Mouse (Mus musculus) testis, adult 2 months (tissue): ENCODE results near the gene Rtn2.

Experiments
- CTCF ChIP-seq: fragments of 200-500 bp; IDR thresholded peaks from 2 replicates; pipeline ENCODE4 v1.5.1; 2012; ENCODE audit warnings: low read depth, mild to moderate bottlenecking, inconsistent platforms, low read length, moderate library complexity; ENCODE audit not compliant: control insufficient read depth, insufficient read depth, insufficient replicate concordance
- POLR2A ChIP-seq: fragments of 200-500 bp; IDR thresholded peaks from 2 replicates; pipeline ENCODE4 v1.6.1; 2012; ENCODE audit warnings: low read depth, mild to moderate bottlenecking, inconsistent platforms, low read length, moderate library complexity; ENCODE audit not compliant: control insufficient read depth

GRCm38 (mm10) chr7:19279581-19280114 is 2.8 kb upstream of the Rtn2 start, which contains the start of gene Ppm1n:
- TF ChIP-seq POLR2A (no peak), CTCF (no peak)
